In the genomic region with DNA sequence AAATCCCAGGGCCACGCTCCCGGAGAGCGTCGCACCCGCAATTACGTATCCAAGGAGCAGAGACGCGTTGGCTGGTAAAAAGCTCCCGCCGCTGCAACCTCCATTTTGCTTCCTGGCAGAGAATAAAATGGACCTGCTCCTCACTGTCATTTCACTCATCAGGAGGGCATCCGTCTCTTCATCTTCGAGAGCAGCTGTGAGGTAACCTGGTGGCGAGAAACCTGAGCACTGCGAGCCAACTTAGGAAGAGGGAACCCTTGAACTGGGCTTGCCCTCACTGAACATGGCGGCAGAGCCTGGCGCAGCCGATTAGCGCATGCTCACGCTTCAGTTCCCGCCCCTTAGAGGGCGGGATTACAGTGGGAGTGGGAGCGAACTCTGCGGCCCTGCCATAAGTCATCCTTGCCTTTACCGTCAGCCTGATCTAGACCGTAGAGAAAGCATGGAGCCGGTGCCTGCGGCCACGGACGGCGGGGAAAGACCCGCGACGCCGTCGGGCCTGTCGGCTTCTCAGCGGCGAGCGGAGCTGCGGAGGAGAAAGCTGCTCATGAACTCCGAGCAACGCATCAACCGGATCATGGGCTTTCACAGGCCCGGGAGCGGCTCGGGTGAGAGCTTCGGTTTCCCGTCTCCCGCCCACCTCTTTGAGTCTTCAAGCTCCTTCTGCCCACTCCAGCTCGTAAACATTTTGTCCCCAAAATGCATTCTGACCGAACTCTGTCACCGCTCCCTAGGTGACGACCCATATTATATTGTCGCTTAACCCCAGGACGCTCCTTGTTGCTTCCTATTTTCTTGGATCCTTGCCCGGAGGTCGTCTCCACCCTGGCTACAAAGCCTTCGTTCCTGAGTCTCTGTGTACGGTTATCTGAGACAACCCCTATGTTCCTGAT, we compare ENCODE assay signal across 1 mouse cellular context.
TF ChIP-seq lines count a peak whose summit lies in the region.

A gene (plus strand): TSS at position 357 of the 893 bp plus-strand sequence.

TF ChIP-seq in C2C12, 6 proteins besides CTCF, POLR2A, EP300 and RAD21 (continued from another document):
- TF ChIP-seq MYOG (IDR thresholded peaks at IDR 0.05; ENCODE audit: control insufficient read depth, extremely low read depth, insufficient read length) (no peak), USF1 (IDR thresholded peaks at IDR 0.05; ENCODE audit: low read depth) (no peak)
